Mouse (Mus musculus): ENCODE data around the gene Mrpl4.

Mrpl4 gene

GRCm38 (mm10) chr9:21002627-21003551 lies at the start of gene Mrpl4:
Gene Mrpl4 (plus strand): TSS chr9:21002738.
- peak; percentile 67 for DNase-seq (ENCODE audit: extremely low spot score, low read depth, low spot score)

DNA sequence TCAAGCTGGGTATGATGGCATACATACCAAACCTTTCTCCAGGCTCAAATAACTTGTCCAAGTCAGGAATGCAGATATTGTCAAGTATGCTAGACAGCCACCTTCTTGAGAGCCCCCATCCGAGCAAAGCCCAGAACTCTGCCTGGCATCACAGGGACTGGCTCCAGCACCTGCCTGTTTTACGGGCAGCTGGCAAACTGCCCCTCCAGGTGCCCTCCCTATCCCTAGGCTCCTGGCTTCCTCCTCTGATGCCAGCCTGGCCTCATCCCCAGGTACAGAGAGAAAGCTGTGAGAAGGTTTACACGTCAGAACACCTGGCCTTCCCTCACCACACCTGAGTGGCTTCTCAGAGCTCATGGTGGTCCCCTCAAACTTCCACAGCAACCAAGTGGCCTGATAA lies 45.5 kb upstream of the Mrpl4 start:
- no peak for DNase-seq (ENCODE audit: extremely low spot score, low read depth, low spot score)

DNA sequence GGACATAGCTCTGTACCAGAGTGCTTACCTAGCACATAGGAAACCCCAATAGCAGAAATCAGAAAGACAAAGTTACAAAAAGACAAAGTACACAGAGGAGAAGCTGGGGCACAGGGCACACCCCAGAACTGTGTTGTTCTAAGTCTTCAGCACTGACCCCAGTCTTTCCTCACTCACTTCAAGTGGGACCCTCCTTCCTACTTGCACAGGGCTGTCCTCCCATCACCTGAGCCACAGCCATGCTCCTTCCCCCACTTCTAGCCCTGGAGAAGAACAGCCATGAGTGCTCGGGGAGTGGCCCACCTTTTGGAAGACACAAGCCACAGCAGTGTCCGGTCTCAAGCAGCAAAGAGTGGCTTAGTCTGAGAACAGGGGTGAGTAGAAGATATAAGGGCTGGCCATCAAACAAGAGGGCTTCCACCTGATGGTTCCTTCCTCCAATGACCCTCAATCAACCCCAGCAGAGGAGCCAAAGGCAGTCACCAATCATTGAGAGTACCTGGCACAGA lies 43.1 kb upstream of the Mrpl4 start, which contains the start of gene Dnmt1:
TSS of gene Dnmt1 (minus strand) at position 459 of the 509 bp plus-strand sequence.
- DNase-seq (ENCODE audit: extremely low spot score, low read depth, low spot score): no peak

DNA sequence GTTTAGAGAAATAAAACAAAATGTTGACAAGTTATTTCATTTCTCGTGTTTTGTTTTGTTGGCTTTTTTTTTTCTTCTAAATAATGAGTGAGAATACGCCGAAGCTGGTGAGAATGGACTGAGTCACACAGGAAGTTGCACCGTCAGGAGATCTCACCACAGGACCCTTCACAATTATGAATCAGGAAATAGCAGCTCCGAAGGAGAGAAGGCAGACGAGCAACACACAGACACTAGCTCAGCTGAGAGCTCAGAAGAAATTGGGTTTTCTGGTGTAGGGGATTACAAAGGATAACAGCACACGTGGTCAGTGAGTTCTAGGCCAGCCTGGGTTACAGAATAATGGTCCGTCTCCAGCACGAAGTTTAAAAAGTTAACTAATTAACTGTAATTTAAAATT lies 41.0 kb upstream of the Mrpl4 start:
- no peak for DNase-seq (ENCODE audit: extremely low spot score, low read depth, low spot score)

- DNase-seq (ENCODE audit: extremely low spot score, low read depth, low spot score): no peak
Observed at GRCm38 (mm10) chr9:20965606-20966005, 36.9 kb upstream of the Mrpl4 start.

DNA sequence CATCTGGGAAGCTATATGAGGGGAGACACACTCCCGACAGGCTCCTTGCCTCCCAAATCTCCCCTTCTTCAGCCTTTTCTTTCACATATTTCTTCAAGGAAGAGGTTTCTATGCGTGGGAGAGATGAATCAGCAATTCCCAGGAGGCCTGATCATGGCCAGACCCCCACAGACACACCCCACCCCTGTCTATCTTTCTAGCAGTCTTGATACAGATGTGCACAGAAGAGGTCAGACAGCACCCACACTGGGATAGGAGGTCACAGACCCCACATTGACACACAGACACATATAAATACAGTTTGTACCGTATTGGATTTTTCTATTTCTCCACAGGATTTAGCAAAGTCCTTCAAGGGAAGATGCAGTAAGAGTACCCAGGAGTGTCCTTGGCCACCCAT lies 36.5 kb upstream of the Mrpl4 start:
- no peak for DNase-seq (ENCODE audit: extremely low spot score, low read depth, low spot score)

- no peak for DNase-seq (ENCODE audit: extremely low spot score, low read depth, low spot score)
Observed at GRCm38 (mm10) chr9:20966747-20967146, 35.8 kb upstream of the Mrpl4 start.

DNA sequence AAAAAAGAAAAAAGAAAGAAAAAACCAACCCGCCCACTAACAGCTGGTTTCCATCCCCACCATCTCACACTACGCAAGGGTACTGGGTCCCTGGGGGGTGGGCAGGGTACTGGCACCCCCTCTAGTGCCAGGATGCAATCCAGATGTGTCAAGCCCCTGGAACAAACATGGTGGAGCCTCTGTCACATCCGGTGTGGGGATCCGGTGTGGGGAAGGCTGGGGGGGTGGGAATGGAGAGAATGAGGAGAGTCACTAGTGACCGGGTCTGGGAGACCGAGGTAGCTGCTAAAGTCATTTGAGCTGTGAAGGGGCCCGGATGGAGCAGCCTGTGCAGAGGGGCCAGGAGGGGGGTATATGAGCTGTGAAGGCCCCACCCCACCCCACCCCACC lies 30.8 kb upstream of the Mrpl4 start:
- no peak for DNase-seq (ENCODE audit: extremely low spot score, low read depth, low spot score)

DNA sequence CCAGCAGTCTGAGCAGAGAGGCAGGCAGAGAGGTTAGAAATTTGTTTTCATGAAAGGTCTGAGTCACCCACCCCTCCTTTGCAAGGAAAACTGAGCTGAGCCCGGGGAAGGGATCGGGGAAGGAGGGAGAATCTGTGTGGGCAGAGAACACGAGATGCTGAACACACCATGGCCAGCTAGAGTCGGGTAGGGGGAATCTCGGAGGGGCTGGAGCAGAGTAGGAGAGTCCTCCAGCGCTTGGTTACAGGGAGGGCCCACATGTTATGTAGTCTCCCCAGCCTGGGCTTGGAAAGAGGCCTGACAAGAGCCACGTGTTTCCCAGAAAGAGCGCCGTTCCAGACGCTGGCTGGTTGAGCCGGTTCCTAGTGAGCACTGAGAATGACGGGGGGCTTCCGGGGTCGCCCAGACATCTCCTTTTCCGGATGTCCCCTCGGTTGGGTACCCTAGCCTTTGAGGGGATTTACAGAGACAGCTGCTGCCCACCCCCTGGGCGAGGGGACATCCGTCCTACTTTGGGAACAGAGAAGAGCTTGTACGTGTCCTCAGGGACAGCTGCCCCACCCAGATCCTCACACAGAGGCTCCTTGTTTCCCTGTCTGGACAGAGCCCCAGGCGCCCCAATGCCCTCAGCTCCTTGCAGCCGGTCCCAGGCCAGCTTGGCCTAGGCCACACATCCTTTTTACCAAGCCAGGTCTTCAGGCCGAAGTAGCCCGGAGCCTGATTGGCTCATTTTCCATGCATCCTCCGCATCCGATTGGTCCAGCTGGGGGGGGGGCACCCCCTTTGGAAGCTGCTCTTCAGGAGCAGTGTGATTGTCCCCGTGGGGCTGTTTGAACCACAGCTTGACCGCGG lies 30.2 kb upstream of the Mrpl4 start:
- DNase-seq (ENCODE audit: extremely low spot score, low read depth, low spot score): no peak

DNA sequence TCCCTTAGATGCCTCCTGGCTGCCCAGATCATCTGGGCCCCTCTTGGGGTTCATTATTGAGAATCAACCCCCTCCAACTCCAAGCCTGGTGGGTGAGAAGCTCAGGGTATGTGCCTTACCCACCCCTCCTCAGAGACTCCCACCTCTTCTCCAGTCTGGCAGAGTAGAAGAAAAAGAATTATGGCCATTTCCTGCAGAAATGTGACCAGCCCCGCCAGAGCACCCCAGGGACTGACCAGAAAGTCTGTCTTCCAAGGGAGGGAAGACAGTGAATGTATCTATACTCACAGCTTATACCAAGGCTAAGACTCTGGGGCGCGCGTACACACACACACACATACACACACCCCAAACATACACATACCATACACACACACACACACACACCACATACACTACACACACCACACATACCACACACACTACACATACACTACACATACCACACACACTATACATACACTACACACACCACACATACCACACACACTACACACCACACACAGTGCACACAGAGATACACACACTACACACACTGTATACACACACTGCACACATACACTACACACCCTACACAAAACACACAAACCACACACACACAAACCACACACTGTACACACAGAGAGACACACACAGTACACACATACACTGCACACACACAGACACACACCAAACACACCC lies 29.4 kb upstream of the Mrpl4 start:
- DNase-seq (ENCODE audit: extremely low spot score, low read depth, low spot score): no peak

DNA sequence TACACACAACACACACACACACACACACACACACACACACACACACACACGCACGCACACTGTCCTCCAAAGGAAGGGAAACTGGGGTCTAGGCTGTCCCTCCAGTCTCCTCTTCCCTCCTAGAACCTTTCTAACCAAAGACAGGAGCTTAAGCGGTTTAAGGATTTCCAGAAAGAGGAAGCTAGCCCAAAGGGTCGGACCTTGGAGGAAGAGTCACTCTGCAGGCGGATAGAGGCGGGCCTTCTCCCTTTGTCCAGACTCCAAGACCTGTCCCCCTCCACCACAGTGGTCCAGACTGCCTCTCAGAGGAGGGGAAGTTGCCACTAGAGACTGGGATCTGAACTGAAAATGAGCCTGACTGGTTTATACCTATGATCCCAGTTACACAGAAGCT lies 28.9 kb upstream of the Mrpl4 start:
- DNase-seq (ENCODE audit: extremely low spot score, low read depth, low spot score): no peak

DNA sequence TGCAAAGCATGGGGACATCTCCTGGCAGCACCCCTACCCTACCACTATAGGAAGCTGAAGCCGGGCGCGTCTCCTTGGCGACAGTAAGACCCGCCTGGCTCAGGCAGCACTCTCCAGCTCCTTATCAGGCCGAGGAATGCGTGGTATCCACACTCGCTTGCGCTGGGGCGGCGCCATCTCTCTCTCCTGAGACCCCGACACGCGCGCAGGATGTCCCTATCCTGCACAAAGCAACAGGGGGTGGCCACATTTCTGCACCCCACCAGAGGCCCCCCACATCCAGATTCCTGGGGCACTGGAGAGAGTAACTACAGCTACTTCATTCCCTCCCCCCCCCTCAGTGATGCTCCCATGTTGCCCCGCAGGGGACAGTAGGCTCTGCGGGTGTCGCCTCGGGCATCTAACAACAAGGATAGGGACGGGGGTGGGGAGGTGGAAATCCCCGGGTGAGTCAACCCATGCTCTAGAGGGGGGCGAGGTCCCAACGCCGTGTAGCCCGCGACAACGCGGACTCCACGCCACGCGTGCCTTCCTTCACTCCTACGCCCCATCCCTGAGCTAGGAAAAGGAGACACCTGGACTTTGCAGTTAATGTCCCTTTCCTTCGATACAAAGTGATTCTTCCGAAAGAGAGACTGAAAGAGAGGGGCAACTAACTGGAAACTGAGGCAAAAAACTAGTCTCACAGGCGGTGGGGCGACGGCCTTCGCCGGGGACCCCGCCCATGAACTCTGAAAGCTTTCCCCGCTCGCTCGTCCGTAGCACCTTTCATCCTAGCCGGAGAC lies 26.9 kb upstream of the Mrpl4 start:
- DNase-seq (ENCODE audit: extremely low spot score, low read depth, low spot score): no peak

DNA sequence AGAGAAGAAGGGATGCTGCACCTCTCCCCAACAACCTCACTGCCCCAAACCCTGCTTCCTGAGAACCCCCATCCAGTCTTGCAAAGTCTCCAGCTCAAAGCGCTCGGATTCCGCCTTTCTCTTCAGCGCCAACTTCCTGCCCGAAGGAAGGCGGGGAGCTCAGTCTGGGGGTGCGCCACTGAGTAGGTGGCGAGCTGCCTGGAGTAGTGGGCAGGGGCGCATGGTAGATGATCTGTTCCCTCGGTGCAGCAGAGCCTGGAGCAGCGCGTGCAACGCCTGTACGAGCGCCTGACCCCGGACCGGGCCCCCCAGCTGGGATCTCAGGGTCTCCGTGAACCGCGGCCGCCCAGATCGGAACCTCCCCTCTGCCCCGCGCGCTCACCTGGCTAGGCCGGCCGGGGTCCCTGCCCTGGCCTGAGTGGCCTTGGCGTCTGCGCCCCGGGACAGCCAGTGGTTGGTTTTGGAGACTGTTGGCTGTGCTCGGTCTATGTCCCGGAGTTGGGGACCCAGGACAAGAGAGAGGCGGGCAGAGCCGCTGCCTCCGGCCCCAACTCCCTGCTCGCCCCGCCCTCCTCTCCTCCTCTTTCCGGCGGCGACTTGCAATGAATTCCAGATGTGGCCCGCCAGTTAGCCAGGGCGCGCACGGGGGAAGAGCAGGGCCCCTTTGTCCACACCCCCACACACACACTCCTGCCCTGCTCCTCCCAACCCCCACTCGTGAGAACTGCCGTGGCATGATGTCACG lies 26.1 kb upstream of the Mrpl4 start, which contains the start of gene S1pr2:
TSS of gene S1pr2 (minus strand) at position 566 of the 745 bp plus-strand sequence.
- DNase-seq (ENCODE audit: extremely low spot score, low read depth, low spot score): peak; percentile 74

- DNase-seq (ENCODE audit: extremely low spot score, low read depth, low spot score): peak; percentile 46
Observed at GRCm38 (mm10) chr9:20976961-20977689, 25.4 kb upstream of the Mrpl4 start.

DNA sequence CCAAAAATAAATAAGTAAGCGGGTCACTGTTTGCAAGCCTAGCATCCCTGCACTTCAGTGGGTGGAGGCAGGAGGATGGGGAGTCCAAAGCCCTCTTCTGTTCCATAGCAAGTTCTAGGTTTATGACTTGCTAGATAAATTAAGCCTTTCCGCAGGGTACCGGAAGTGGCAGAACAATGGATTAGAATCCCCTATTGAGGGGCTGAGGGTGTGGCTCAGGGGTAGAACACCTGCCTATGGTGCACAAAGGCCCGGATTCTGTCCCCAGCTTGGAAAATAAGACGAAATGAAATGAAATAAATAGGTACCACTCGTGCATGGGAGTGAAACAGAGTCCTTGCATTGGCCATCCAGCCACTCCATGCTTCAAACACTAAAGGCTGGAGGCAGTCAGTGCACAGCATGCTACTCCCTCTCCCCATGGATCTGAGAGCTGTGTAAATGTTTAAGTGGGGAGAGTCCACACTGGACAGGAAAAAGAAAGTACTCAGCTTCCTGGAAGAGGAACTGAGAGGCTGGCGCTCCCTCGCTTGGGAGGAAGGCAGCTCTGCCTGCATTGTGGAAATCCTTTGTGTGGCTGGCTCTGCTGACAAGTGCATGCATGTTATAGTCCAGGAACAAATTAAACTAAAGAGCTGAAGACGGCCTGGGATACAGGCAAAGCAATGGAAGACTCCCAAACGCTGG lies 24.0 kb upstream of the Mrpl4 start:
- no peak for DNase-seq (ENCODE audit: extremely low spot score, low read depth, low spot score)

- DNase-seq (ENCODE audit: extremely low spot score, low read depth, low spot score): no peak
Observed at GRCm38 (mm10) chr9:20979181-20979580, 23.4 kb upstream of the Mrpl4 start.

DNA sequence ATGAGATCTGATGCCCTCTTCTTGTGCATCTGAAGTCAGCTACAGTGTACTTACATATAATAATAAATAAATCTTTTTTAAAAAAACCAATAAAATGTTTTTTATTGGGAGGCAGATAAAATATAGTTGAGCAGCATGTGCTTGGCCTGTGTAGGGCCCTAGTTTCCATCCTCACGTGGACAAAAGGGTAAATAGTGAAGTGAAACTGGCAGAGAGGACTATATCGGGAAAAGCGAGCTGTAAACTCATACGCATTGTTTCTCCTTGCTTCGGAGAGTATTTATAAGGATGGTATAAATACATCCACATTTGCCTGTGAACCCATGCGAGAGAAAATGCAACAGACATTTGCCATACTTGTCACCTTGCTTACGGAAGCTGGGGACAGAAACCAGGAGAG lies 22.8 kb upstream of the Mrpl4 start:
- DNase-seq (ENCODE audit: extremely low spot score, low read depth, low spot score): no peak

DNA sequence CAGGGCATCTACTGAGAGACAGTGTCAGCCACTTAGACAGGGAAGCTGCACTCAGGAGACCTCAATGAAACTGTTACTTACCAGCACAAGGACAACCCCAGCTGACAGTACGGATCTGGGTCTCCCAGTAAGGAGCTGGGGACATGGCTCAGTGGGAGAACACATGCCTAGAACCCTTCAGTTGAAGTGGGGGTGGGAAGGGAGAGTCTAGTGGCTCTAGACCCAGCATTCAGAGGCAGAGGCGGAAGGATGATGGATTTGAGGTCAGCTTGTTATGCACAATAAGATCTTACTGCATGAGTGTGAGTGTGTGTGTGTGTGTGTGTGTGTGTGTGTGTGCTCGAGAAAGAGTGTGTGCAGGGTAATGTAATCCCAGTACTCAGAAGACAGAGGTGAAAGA lies 20.4 kb upstream of the Mrpl4 start:
- DNase-seq (ENCODE audit: extremely low spot score, low read depth, low spot score): no peak

Data from hindlimb bud, embryonic 11.5 days (tissue).